Mouse (Mus musculus) erythroblast, embryonic 14.5 days (primary cell): Measurements from ENCODE around the gene Ctss.

Experiments used
- GATA1 ChIP-seq: IDR thresholded peaks from 2 replicates; pipeline ENCODE4 v1.6.1; 2012; ENCODE audit warnings: low read length, inconsistent platforms, mixed read lengths
- TAL1 ChIP-seq: IDR thresholded peaks from 3 replicates; pipeline ENCODE4 v1.6.1; 2012; ENCODE audit warnings: low read length, inconsistent platforms, mixed read lengths

- TF ChIP-seq TAL1 (no peak), GATA1 (no peak)
Observed at GRCm38 (mm10) chr3:95509348-95509747, 17.2 kb upstream of the Ctss start.
